Mouse (Mus musculus) left cerebral cortex, adult 11 months (tissue): ENCODE data around the gene Serhl.
A peak's percentile ranks its signal among the peaks of the same experiment; 100 is the strongest.
"Not testable (repeated sequence)": the region's sequence is repeated elsewhere in the genome, so short reads cannot be mapped to it uniquely, and the experiment has no call there.

Experiments
- DNase-seq: peaks from one replicate; pipeline ENCODE4 v3.0.0; 2022; ENCODE audit warnings: low spot score

Serhl gene

GRCm38 (mm10) chr15:83126582-83126981 is 37.3 kb downstream of the Serhl start:
- no peak for DNase-seq

GRCm38 (mm10) chr15:83127037-83127436 is 37.7 kb downstream of the Serhl start:
- not testable (repeated sequence) for DNase-seq

GRCm38 (mm10) chr15:83129530-83130231 is 40.4 kb downstream of the Serhl start:
- DNase-seq: no peak

GRCm38 (mm10) chr15:83134671-83135070 is 45.4 kb downstream of the Serhl start:
- no peak for DNase-seq

GRCm38 (mm10) chr15:83135654-83136053 is 46.3 kb downstream of the Serhl start:
- no peak for DNase-seq

- DNase-seq: no peak
Measured at GRCm38 (mm10) chr15:83142861-83143260, 53.6 kb downstream of the Serhl start.

- DNase-seq: no peak
Measured at GRCm38 (mm10) chr15:83145541-83145940, 56.2 kb downstream of the Serhl start.

- DNase-seq: no peak
Measured at GRCm38 (mm10) chr15:83148395-83148794, 59.1 kb downstream of the Serhl start.

GRCm38 (mm10) chr15:83148801-83149195 is 59.5 kb downstream of the Serhl start:
- no peak for DNase-seq

- DNase-seq: peak; percentile 98
Measured at GRCm38 (mm10) chr15:83149196-83150072, 60.1 kb downstream of the Serhl start, which contains the start of gene Poldip3. Gene Poldip3, minus strand, starts transcription at chr15:83149384.

GRCm38 (mm10) chr15:83150073-83150442 is 60.8 kb downstream of the Serhl start:
- no peak for DNase-seq

- DNase-seq: no peak
Measured at GRCm38 (mm10) chr15:83150694-83151093, 61.4 kb downstream of the Serhl start.

- no peak for DNase-seq
Measured at GRCm38 (mm10) chr15:83154309-83154708, 65.0 kb downstream of the Serhl start.

GRCm38 (mm10) chr15:83155672-83156419 is 66.5 kb downstream of the Serhl start:
- no peak for DNase-seq

- DNase-seq: no peak
Measured at GRCm38 (mm10) chr15:83156929-83157666, 67.8 kb downstream of the Serhl start.

- DNase-seq: no peak
Measured at GRCm38 (mm10) chr15:83157667-83158064, 68.4 kb downstream of the Serhl start.

GRCm38 (mm10) chr15:83158587-83159160 is 69.4 kb downstream of the Serhl start:
- DNase-seq: no peak

- DNase-seq: no peak
Measured at GRCm38 (mm10) chr15:83159823-83160222, 70.5 kb downstream of the Serhl start.

GRCm38 (mm10) chr15:83160561-83160960 is 71.3 kb downstream of the Serhl start:
- no peak for DNase-seq

- no peak for DNase-seq
Measured at GRCm38 (mm10) chr15:83161062-83161748, 71.9 kb downstream of the Serhl start.

- no peak for DNase-seq
Measured at GRCm38 (mm10) chr15:83162001-83162400, 72.7 kb downstream of the Serhl start.
